Mouse (Mus musculus) T-helper 17 cell (primary cell): ENCODE results near the gene Ptar1.

Experiments
- in situ Hi-C, 2 experiments: fragments of 300-600 bp; cut with MboI, MseI; formaldehyde crosslinking; loops; 1 replicate in 1 of 2; 2 replicates in 1 of 2; pipeline ENCODE4 v1.15.1; 2025; ENCODE audit warnings: high pct_unique_total_duplicates in 2 of 2

Ptar1 gene

DNA sequence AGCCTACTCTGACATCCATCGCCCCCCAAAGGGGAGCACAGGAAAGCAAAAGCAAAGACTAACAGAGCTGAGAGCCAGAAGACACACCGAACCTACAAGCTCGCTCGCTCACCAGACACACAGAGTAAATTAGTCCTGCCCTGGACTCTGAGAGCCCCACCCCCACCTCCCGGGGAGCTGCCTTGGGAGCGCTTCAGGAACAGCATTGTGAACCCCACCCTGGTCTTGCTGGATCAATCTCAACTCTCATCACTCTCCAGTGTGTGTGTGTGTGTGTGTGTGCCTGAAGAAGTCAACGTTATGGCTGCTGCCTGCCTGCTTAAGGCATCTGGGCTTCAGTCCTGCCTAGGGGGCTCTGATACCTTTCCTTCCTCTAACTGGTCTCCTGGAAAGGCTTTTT lies 69.8 kb downstream of the Ptar1 start:
- in situ Hi-C loops = loop anchor here (5.0 kb wide), 1 partner anchor 70 kb away; the partner anchor contains the start of gene Ptar1 (in 2 of the 2)

DNA sequence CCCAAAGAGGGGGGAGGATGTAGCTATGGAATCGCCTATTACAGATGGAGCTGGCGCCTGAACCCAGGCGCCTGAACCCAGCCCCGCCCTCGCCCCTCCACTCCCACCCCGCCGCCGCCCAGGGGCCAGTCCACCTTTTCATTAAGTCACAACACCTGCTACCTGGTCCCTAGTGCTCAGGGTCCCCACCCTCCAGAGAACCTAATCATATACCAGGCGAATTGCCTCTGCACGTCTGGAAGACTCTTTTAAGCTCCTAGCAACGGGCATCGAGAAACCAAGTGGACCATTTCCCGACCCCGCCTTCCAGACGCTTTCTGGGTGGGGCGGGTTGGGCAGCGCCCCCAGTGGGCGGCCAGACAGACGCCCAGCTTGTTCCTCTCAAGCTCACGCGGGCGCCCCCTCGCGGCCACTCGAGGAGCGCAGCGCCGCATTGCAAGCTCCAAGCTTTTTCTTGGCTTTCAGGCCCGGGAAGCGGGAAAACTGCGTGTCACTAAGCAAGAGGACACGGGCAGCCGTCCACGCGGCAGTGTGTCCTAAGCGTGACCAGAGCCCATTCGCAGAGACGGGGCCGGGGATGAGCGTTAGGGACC lies 70.8 kb downstream of the Ptar1 start:
- in situ Hi-C loops = loop anchor here (5.0 kb wide), 1 partner anchor 71 kb away; the partner anchor contains the start of gene Ptar1 (in 2 of the 2)

DNA sequence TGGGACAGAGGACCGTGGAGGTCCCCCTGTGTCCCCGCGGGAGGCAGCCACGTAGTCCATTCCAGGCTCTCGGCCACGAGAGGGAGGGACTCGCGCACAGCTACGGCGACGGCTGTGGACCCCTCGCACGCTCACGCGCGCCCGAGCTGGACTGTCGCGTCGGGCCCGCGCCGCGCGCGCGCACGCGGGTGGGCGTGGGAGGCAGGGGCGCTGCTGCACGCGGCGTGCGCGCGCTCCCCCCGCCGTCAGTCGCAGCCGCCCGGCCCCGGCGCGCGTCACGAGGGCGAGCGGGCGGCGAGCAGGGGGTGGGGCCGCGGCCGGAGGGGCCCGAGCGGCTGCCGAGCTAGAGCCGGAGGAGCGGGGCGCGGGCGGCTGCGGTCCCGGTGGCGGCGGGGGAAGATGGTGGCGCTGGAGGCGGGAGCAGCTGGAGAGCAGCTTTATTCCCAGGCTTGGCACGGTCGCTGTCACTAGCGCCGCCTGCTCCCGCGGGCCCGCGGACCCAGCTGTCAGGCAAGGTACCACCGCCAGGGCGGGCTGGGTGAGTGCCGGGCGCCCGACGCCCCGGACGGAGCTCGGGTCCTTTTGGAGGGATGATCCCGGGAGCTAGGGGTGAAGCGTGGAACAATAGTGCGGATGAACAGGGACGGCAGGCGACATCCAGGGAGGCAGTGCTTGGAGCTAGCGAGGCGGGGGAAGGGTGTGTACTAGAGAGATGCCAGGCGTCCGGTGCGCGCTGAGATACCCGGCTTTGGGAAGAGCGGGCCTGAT lies 71.5 kb downstream of the Ptar1 start, which contains the start of gene Apba1:
Gene Apba1 (plus strand): TSS at position 334 of the 768 bp plus-strand sequence.
- in situ Hi-C loops = loop anchor here (5.0 kb wide), 1 partner anchor 71 kb away; the partner anchor contains the start of gene Ptar1 (in 2 of the 2)

DNA sequence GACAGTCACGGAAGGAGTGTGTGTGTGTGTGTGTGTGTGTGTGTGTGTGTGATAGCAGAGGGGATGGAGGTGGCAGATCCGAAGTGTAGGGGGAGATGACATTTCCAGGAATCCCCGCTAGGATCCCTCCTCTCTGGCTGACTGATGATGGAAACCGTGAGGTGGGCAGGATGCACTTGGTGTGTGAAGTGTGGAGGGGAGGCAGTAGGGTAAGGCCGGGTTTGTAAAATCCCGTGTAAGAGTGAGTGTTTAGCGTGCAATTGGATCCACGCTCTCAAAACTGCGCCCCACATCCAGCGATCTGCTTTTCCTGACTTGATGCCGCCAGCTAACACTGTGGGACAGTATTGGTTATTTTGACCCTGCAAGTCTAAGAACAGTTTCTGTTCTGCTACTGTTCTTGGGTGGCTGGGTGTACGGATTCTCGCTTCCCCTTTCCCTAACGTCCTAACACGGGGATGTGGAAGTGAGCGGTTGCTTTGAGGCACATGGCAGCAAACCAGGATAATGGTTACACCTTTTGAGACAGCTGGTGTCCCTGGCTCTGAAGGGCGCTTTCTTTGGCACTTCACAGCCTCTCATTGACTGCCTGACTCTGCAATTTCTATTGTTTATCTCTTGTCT lies 72.2 kb downstream of the Ptar1 start:
- in situ Hi-C loops = loop anchor here (5.0 kb wide), 1 partner anchor 72 kb away; the partner anchor contains the start of gene Ptar1 (in 2 of the 2)

DNA sequence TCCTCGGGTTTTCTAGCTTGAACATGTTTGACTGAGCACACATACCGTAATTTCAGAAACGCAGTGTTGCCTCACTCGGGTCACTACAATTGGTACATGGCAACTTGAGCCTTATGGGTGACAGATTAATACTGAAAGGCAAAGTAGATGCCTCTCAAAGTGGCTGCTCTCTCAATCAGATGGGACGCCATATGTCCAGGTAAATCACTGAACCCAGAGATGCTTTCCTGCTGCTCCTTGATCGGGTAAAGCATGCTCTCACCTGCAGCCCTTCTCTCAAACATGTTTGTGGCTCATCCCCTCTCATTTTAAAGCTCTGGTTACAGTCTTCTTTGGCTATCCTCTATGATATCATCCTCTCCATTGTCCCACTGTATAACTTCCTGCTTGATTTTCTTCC lies 76.1 kb downstream of the Ptar1 start:
- in situ Hi-C loops = no loop called here

DNA sequence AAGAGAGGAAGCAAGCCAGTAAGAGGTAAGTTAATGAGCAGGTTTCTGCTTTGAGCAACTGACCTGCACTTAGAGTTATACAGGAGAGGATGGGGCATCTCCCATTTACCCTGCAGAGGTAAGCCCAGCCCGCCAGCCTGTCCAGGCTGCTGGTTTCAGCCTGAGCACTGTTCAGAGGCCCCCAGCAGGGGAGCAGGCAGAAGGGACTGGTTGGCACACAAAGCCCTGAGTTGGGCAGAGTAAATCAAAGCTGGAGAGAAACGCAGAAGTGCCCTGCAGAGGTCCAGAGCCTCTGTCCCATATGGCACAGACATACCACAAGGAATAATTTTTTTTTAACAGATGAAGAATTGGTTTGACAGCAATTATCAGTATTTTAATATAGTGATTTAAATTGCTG lies 76.8 kb downstream of the Ptar1 start:
- in situ Hi-C loops = no loop called here

DNA sequence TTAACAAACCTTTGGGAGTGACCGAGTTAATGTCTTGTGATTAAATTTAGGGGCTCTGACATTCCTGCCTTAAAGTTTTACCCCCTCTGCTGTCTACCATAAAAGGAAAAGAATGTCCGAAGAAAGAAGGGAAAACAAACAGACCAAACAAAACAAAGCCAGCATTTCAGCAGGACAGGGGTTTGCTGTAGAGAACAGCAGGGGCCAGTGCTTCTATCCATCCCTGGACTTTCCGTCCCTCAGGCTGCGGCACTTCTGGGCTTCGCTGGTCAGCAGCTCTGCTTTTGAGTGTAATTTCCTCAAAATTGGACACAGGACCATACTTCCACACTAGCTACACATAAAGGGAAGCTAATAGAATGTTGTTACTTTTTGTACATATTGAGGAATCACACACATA lies 81.6 kb downstream of the Ptar1 start:
- in situ Hi-C loops = no loop called here

DNA sequence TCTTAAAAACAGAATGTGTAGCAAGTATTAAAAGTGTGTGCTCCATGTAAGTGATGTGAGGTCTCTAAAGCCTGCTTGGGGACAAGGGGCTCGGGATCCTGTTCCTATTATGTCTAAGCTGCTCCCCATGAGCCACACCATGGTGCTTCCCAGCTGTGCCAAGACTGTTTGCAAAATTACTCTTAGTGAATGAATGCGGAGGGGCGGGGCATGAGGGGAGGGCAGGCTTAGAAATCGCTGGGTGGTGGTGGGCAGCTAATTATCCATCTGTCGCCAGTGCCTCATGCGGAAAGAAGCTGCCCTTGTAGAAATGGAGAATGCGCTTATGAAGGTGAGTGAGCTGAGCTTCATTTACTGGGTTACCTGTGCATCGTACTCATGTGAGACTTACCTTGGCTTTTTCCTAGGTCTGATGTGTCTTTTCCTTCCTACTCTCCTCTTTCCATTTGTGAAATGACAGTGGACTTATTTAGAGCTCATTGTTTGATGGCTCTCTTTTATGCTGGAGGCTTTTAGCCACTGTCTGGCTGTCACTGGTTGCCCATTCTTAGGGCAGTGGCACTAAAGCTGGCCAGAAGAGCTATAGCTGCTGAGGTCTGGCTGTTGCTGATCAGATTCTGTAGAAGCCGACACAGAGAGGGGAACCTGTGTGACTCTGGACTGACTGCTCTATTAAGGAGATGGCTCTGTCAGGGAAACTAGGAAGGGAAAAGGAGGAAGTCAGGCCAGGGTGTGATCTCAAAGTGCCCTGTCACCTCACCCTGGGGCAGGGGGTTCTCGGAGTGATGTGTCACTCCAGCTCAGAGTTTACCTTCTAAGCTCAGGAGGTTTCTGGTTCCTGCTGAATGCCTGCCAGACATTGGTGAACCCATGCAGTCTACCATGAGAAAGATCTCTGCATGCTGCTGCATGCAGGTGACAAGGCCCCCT lies 83.5 kb downstream of the Ptar1 start:
- in situ Hi-C loops = no loop called here

DNA sequence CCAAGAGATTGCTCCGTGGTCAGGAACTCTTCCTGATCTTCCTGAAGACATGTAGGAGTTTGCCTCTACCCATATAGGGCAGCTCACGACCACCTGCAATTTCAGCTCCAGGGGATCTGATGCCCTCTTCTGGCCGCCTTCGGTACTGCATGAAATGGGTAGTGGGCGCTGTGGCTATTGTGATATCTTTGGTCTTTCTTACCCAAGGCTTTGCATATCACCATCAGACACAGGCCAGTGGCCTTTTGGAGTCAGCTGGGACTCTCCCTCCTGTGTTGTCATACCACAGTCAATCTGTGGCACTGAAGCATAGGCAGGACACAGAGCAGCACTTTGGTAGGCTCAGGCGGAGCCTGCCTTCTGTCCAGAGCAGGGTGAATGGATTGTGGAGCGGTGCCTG lies 84.7 kb downstream of the Ptar1 start:
- in situ Hi-C loops = no loop called here

DNA sequence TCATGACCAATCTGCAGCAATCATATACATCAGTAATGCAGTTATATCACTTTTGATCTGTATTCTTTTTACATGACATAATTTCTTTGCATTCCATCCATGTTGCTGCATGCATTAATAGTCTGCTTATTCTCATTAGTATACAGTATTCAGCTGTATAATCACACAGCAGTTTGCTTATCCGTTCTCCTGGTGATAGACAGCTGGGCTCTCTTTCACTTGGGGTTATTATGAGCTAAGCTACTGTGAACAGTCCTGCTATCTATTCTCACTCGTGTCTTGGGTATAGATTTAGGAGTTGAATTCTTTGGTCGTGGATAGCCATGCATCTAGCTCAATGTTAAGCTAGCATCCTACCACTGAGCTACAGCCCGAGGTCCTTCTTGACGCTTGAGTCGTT lies 88.1 kb downstream of the Ptar1 start:
- in situ Hi-C loops = no loop called here

DNA sequence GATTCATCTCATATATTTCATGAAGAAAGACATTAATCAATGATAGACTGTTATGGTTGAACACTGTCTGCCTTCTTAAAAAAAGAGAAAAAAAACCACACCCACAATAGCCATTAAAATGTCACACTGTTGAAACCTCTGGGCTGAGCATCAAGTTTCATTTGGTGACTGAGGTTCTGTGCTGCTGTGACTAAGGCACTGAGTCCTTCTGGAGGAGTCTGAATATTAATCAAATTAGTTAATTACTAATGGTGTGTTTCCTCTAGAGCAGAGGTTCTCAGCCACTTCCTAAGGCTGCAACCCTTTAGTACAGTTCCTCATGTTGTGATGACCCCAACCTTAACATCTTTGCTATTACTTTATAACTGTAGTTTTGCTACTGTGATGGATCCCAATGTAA lies 91.9 kb downstream of the Ptar1 start:
- in situ Hi-C loops = no loop called here

DNA sequence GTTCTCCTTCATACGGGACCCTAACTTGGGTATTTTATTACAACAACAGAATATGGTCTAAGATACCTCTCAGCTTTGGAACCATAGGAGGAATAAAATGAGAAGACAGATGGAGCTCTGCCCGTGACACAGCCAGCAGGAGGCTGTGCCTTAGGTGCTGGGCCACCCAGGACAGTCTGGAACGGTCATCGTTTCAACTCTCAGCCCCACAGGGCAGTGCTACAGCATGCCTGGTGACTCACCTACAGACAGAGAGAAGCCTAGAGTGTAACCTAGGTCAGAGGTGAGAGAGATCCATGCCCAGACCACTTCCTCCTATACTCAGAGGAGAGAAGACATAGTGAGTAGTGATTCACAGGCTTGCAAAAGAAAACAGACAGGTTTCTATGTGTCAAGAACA lies 92.9 kb downstream of the Ptar1 start:
- in situ Hi-C loops = loop anchor here in 1 of 2 experiments (10.0 kb wide), 1 partner anchor 1835 kb away; no protein-coding TSS in a partner anchor
